Mouse (Mus musculus) CD4-positive helper T cell, adult 2 months (primary cell): ENCODE results near the gene Rbbp6.

Experiments used
- DNase-seq: peaks from one replicate; pipeline ENCODE4 v3.0.0-alpha.2; 2012; ENCODE audit warnings: low read depth, missing footprints, low spot score

Rbbp6 gene

DNA sequence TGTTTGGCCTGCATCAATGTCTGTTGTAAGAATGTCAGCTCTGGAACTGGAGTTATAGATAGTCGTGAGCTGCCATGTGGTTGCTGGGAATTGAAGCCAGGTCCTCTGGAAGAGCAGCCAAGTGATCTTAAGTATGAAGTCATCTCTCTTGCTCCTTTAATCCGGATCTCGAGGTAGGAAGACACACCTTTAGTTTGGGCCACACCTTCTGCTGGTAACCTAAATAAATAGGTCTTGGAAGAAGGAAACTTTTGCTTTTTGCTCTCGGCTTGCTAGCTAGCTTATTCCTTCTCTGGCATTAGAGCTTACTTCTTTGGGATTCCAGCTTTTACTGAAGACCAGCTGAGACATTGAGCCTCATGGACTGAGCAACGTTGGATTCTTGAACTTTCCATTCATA is at the start of gene Rbbp6:
Rbbp6 (plus strand) TSS at position 301 of the 400 bp plus-strand sequence.
- DNase-seq, result no peak

DNA sequence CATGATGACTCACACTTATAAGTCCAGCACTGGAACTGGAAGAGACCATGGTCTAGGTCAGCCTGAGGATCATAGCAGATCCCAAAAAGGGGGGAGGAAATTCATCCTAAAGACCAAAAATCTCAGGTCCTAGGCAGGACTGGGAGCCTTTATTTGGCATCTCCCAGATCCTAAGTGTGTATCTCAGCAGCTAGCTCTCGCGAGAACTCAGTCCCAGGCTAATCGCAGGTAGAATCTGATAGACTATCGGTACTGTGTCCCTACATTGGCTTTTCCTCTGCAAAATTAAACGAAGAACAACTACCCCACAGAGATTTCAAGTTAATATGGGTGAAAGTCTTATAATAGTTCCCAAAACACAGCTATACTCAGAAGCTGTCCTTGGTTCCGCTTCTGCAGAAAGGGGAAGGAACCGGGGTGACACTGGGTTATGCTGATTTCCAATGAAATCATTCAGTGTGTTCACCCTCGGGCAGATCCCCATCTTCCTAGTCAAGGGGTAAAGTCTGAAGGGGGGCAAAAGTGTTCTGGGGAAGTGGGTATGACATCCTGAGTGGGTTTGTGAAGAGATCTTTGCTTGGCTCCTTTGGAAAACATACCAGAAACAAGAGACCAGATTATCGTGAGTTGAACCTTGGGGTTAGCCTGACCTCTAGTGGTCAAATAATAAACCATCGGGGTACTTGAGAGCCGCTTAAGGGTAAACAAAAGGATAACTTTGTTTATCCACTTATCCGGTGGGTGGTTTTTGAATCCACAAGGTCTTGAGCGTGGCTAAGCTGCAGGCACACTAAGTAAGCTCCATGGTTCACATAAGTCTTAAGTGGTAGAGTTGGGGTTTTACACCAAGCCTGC is 45.5 kb upstream of the Rbbp6 start:
- DNase-seq, result peak; percentile 62

DNA sequence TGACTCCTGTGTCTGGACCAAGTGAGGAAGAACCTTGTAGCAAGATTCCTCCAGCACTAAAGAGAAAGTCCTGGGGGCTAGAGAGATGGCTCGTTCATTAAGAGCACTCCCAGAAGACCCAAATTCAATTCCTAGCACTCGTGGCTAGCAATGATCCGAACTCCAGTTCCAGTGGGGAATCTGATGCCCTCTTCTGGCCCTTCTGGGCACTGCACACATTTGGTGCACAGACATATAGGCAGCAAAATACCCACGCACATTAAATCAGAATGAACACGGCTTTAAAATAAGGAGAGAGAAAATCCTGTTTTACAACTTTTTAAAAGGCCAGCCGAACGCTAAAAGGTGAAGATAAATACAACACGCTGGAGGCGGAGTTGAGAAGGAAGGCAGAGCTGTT is 43.9 kb upstream of the Rbbp6 start:
- peak; percentile 17 for DNase-seq

DNA sequence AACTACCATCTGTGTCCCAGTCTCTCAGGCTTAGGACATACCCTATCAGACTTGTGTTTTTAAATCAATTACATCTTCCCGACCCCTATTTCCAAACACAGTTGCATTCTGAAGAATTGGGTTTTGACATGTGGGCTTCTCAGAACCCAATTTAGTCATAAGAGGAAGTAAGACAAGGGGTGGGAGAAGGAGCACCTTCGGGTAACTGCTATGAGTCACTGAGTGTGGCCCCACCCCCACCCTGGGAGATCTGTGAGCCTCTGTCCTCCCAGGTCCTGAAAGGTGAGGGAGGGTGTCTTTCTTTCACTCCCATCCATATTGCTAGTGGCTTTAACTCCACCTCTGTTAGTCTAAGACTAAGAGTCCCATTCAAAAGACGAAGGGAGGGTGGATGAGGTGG is 41.2 kb upstream of the Rbbp6 start:
- DNase-seq, result peak; percentile 14

DNA sequence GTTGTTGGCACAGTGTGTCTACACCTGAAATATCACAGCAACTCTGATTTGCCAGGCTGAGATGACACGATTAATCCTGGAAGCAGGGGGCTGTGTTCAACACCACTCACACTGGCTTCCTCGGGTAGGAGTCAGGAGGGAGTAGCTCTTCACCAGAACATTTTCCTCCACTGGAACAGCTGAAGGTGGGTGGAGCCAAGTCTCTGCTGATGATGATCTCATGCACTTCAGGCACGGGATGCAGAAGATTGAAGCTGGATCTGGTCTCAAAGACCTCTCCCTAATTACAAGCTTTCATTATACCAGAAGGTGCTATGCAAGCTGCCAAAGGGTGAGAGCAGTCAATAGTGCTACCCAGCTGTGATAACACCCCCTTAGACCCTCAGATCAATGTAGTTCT is 35.0 kb upstream of the Rbbp6 start:
- DNase-seq, result no peak

DNA sequence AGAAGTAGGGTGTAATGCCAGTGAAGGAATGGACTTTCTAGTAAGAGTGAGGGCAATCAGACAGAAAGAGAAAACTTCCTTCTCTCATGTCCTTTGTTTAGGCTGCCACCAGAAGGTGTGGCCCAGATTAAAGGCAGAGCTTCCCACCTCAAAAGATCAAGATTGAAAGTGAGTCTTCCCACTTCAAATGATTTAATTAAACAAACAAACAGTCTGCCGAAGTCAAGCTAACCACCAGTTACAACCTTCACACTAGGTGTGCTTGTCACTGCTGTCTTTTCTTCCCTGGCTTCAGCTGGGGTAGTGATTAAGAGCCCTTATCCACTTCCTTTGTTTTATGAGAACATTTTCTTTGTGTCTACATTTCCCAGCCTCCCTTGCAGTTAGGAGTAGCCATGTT is 33.3 kb upstream of the Rbbp6 start:
- DNase-seq, result peak; percentile 76

DNA sequence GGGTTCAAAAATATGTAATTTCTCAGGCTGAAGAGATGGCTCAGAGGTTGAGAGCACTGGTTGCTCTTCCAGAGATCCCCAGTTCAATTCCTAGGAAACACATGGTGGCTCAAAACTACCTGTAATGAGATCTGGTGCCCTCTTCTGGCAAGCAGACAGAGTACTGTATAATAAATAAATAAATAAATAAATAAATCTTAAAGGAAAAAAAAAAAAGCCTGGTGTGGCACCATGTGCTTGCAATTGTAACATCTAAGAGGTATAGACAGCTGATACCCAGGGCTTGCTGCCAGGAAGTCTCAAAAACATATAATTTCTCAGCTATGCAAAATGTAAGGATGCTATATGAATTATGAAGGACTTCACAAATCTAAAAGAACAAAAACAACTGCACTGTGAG is 28.9 kb upstream of the Rbbp6 start:
- peak; percentile 28 for DNase-seq

DNA sequence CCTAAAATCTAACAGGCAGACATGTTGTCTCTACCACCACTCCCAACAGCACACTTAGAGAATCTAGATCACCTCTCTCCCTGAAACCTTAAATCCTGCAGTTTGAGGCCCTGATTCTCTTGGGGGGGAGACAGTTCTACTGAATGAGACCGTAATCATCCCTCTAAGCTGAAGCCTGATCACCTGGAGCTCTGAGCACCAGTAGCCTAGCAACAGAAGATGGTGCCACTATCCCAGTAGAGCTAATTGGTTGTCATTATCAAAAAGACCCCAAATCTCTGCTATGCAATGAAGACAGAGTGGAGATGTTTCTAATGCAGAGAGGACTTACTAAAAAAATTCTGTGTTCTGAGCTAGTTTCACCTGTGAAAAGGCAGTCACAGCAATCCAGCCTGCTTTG is 27.3 kb upstream of the Rbbp6 start:
- DNase-seq, result no peak

DNA sequence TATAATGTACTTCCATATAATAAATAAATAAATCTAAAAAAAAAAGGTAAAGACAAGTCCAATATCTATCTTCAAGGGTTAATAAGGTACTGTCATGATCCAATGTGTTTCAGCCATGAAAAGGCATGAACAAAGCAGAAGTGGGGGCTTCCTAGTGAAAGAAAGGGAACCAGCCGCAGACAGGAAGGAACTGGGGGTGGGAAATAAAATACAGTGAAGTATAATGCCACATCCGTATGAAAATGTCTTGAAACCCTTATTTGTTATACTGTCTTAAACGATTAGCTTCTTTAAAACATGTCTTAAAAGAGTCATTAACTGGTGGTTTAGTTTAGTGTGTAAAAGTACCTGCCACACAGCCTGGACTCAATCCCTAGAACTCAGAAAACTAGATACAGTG is 26.3 kb upstream of the Rbbp6 start:
- DNase-seq, result peak; percentile 53

DNA sequence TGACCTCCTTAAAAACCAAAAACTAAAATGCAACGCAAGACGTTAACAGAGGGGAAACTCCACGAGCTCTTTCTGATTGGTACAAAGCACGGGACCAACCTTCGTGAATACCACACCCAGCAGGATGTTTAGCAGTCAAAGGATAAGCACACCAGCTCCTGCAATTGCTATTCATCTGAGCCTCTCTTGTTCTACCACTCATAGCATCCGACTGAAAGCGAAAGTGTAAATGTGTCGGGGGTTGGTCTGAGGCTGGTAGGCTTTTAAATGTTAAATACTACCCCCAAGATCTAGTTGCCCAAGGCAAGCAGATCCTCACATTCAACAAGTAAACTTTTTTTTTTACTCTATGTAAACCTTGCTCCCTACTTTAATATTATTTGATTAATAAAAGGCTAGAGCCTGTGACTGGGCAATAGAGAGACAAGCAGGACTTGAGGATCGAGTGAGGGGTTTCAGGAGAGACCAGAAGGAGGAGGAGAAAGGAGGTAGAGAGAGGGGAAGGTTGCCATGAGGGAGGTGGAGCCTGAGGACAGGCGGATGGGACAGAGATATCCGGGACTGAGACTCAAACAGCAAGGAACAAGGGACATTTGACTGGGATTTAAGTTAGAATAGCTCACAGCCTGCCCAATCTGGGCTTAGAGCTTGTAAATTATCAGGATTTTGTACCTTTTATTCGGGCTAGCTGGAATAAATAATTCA is 25.0 kb upstream of the Rbbp6 start:
- peak; percentile 89 for DNase-seq

DNA sequence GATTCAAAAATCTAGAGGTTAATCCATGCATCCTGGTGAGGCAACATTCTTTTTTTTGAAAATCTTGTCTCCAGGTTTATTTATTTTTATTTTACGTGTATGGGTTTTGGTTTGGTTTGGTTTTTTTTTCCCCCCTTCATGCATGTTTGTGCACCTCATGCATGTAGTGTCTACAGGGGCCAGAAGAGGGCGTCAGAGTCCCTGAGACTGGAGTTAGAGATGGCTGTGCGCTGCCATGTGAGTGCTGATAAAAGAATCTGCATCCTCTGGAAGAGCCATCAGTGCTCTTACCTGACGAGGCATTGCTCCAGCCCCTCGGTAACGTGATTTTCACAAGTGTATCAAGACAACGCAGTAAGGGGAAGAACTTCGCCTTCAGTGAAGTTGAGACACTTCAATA is 23.4 kb upstream of the Rbbp6 start:
- no peak for DNase-seq

DNA sequence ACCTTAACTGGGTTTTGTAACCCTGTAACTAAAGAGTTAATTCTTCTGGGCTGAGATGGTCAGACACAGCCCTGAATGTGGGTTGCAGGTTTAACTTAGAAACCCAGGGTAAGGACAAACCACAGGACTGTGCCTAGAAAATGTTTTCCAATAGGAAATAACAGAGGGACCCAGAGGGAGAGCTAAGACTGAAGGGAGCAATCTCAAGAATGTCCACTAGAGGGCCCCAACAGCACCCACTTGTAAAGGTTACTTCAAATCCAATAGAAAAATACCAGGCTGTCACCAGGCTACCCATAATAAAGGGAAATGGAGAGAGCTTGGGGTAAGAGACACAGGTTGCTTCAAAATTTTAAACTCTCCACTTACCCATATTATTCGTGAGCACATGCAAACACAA is 20.3 kb upstream of the Rbbp6 start:
- DNase-seq, result peak; percentile 75

DNA sequence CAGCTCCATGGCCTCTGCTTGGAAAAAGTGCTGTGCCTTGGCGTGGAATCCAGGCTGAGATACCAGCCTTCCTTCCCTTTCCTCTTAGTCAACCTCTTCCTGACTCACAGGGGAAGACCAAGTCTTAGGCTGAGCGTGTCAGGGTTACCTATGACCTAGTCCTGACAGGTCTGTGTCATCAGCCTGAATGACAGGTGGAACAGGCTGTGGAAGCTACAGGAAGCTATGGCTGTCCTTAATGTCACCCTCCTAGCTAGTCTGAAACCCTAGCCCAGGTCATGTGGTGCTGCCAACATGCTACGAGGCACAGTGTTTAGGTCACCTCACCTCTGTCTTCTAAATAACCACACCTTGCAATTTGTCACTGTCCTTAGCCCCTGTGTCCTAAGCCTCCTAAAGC is 16.2 kb upstream of the Rbbp6 start:
- no peak for DNase-seq

DNA sequence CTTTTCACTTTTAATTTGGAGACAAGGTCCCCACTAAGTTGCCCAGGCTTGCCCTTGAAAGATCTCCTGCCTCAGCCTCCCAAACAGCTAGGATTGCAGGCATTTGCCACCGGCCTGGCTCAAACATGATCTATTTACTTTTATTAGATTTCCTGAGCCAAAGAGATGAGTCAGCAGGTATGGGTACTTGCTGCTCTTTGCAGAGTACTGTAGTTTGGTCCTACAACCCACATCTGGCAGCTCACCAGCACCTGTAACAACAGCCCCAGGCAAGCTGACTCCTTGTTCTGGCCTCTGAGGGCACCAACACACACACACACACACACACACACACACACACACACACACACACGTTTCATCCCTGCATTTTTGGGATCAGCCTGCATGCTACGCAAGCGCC is 14.0 kb upstream of the Rbbp6 start:
- no peak for DNase-seq

DNA sequence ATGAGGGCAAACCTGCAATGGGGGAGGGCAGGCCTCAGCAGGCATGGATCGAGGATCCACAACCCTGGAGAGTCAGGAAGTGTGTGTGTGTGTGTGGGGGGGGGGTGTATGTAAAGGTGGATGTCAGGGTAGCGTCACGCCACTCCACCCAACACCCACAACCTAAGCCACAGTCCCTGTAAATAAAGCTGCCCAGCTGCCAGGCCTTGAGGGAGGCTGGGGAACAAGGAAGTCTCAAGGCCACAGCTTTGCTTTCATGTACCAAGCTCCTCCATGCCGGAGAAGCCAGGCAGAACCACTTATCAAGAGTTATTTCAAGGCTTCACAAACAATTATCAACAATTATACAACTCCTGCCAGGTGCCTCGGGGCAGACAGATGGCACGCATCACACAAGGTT is 13.4 kb upstream of the Rbbp6 start:
- DNase-seq, result no peak

DNA sequence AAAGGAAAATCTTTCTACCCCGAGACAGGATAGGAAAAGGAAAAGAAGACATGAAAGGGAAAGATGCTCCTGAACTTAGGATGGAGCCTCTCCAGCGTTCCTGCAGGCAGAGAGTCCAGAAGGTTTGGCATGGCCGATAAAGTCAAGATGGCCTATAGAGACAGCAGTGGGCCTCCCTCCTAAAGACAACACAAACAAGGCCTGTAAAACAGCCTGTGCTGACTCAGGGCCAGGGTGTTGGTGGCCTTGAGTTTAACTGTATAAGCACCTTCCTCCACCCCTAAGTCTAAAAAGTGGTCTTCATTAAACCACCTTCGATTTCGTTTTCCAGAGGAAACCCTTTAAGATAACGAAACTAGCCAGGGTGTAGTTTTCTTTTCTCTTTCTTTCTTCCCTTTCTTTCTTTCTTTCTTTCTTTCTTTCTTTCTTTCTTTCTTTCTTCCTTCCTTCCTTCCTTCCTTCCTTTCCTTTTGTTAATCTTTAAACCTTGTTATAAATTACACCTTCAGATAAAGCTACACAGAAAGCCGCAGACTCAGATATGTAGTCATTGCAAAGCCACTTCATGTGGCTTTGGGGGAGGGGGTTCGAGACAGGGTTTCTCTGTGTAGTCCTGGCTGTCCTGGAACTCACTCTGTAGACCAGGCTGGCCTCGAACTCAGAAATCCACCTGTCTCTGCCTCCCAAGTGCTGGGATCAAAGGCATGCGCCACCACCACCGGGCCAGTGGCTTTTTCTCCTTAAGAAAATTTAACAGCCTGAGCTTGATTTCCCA is 10.8 kb upstream of the Rbbp6 start:
- no peak for DNase-seq

DNA sequence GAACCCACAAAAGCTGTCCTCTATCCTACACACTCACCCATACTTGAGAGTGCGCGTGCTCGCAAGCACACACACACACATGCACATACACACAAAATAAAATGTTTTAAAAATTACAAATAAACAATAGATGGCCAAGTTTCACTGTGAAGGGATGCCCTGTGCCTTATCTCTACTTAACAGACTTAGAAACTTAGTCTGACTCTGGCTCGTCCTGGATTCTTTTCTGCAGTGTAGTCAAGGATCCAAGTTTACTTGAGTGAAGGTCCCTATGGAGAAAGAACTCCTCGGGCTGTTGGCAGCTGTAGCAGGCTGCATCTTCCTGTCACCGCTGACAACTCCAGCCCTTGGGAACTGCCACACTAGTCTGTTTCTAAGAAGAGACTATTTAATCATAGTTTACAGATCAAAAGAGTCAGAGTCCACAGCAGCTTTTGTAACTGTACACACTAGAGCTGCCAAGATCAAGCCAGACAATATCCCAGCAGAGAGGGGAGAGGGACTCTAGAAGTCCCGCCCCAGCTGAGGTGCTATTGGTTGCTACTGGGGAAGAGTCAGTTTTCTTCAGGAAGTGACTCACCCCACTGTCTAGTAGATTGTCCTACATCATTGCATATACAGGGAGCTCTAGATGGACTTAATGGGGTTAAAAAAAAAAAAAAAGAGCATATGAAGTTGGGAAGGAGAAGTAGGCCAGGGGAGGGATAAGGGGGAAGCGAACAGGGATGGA is 10.1 kb upstream of the Rbbp6 start:
- peak; percentile 45 for DNase-seq

DNA sequence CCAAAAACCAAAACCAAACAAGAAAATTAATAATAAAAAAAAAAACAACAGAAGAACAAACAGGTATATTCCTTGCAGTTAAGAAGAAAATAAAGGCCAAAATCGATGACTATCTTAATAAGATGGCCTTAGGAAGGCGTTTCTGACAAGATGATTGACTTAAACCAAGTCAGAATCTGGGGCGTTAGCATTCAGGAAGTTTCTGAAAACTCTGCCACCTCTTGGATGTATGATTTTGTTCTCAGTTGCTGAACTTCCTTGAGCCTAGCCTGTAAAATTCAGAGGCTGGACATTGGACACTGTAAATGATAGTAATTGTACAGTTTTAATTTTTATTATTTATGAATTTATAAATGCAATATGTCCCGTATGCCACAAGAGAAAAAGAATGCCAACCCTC is 3.3 kb downstream of the Rbbp6 start:
- DNase-seq, result no peak

DNA sequence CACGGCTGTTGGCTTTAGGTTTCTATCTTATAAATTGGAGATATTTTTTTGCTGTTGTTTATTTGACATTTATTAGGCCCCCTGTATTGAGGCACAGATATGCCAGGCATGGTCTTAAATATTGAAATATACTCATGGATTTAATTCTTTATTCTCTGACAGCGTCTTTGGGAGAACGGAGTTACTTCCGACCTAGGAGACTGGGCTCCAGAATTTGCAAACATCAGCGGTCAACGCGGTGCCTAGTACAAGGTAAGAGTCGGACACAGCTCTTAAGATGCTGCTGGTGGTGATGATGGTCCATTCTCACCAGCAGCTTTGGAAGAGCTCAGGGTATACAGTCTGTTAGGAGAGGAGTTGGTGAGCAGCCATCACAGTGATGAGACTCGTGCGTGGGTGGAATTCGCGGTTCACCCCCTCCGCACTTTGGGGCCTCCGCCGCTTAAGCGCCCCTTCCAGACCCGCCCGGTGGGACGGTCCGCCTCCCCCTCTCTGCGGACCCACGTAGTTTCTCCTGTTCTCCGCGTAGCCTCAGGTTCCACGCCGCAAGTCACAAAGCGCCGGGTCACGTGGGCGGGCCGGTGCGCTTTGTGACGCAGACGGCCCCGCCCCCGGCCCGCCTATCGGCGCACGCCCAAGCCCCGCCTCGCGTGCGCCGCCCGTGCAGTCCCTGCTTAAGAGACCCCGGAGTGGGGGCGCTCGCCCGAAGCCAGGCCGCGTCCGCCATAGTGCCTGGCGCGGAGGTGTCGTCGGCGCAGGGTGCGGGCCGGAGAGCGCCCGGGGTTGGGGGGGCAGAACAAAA is 3.9 kb downstream of the Rbbp6 start:
- DNase-seq, result peak; percentile 99

DNA sequence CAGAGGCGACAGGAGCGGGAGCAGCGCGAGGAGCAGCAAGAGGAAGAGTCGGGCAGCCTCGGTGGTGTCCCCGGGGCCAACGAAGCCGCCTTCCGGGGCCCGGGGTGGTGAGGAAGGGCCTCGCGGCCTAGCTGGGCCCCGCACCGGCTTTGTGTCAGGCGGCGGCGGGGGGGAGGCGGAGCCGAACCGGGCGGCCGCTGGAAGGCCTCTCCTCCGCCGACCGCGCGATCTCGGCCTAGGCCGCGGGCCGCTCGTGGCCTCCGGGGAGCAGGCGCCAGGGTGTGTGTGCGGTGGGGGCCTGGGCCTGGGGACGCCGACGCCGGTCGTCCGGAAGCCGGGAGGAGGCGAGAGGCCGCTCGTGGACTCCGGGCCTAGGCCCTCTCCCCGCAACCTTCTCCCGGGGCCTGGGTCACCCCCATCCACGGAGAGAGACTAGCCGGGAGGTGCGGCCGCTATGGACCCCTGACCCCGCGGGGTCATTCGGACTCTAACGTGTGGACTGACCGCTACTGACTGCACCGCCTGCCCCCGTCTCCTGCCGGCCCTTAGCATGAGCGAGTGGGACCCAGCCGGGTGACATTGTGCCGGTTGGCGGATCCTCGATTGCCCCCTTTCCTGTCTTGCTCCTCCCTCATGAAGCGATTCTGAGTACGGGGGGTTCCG is 4.8 kb downstream of the Rbbp6 start:
- no peak for DNase-seq
